Mouse (Mus musculus): ENCODE data around the gene Eng. TPM values are rescaled to one million over a fixed set of nuclear protein-coding genes. Genes with fewer than 3 reads are reported as not detected.

Gene Eng
- polyA plus RNA-seq, 1 experiment from 2014 or later: 20.6 TPM

DNA sequence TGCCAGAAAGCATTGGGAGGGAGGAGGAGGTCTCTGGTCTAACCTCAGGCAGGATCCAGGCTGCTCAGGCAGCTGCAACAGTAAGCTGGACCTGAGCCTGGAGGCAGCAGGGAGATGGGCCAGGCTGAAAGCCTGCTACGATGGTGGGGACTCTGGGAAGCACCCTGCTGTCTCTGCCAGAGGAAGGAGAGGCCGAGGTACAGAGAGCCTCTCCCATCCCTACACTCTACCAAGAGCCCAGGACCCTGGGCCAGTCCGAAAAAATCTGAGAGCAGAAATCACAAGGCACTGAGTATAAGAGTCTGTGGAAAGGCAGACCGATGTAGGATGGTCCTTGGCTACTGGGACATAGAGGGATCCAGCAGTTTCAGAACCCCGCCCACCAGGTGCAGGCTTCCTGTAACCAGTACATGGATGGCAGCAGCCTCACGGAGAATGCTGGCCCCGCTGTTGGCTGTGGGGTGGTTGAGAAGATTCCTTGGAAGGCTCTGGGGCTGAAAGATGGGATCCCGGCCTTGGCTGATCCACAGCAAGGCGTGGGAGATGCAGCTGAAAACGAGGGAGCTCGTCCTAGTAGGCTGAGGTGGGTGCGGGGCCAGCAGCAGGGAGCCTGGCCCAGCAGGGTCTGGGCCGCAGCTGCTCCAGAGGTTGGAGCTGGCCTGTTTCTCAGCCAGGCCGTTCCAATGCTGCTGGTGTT, 36.5 kb downstream of the Eng start:
- H3K27ac ChIP-seq: no peak overlapping the region
- H3K9ac ChIP-seq: no peak overlapping the region
- DNase-seq: no peak
- no peaks in the 10 kb centered on the region for H3K27me3 ChIP-seq
- H3K36me3 ChIP-seq: peaks cover 70% of the 10 kb centered on the region
- no peak overlapping the region for H3K4me3 ChIP-seq (replicated peaks)
- no peaks in the 10 kb centered on the region for H3K9me3 ChIP-seq (replicated peaks)
- ATAC-seq (ENCODE audit: low read depth): no peak
- peaks cover 3% of the 10 kb centered on the region; the same call in 1 of the 2 replicates for H3K4me1 ChIP-seq (replicated peaks)
- WGBS (ENCODE audit: insufficient replicate concordance): 76% methylated on average over 14 of the region's 14 CpGs
- no peak overlapping the region for H3K4me2 ChIP-seq

GRCm38 (mm10) chr2:32683701-32684100, 37.3 kb downstream of the Eng start:
- peaks cover 77% of the 10 kb centered on the region for H3K36me3 ChIP-seq
- no peak overlapping the region for H3K9ac ChIP-seq
- DNase-seq (no peak), ATAC-seq (ENCODE audit: low read depth) (no peak)
- no peaks in the 10 kb centered on the region for H3K27me3 ChIP-seq
- H3K4me3 ChIP-seq (replicated peaks): no peak overlapping the region
- no peaks in the 10 kb centered on the region for H3K9me3 ChIP-seq (replicated peaks)
- H3K27ac ChIP-seq: no peak overlapping the region
- 88% methylated on average over 10 of the region's 10 CpGs for WGBS (ENCODE audit: insufficient replicate concordance)
- H3K4me2 ChIP-seq: no peak overlapping the region
- peaks cover 3% of the 10 kb centered on the region; the same call in 1 of the 2 replicates for H3K4me1 ChIP-seq (replicated peaks)

- Histone ChIP-seq H3K4me2 (no peak overlapping the region), H3K36me3 (peaks cover 73% of the 10 kb centered on the region), H3K4me3 (replicated peaks) (no peak overlapping the region), H3K9me3 (replicated peaks) (no peaks in the 10 kb centered on the region), H3K27me3 (no peaks in the 10 kb centered on the region), H3K4me1 (replicated peaks) (peaks cover 10% of the 10 kb centered on the region), H3K9ac (no peak overlapping the region), H3K27ac (no peak overlapping the region)
- ATAC-seq (ENCODE audit: low read depth) (no peak), DNase-seq (no peak)
- WGBS (ENCODE audit: insufficient replicate concordance): 80% methylated on average over 15 of the region's 15 CpGs
Measured at GRCm38 (mm10) chr2:32684681-32685428, 38.5 kb downstream of the Eng start.

DNA sequence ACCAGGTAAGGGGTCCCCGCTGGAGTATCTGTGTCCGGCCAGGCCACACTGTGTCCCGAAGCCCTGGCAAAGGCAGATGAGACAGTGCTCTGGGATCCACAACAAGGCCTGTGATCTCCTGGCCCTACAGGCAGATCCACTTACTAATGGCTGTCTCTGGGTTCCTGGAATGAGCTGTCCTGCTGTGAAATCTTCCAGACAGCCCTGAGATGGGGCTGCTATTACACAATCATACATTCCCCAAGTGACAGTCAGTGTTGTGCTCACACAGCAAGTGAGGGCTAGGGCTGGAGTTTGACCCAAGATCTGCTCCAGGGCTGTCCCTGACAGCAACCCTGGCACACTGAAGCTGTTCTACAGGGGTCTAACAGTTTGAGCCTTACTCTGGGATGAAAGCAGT, 39.4 kb downstream of the Eng start:
- Histone ChIP-seq H3K4me3 (replicated peaks) (no peak overlapping the region), H3K36me3 (peaks cover 73% of the 10 kb centered on the region), H3K4me2 (no peak overlapping the region), H3K27me3 (no peaks in the 10 kb centered on the region), H3K9ac (no peak overlapping the region), H3K9me3 (replicated peaks) (no peaks in the 10 kb centered on the region), H3K27ac (no peak overlapping the region), H3K4me1 (replicated peaks) (peaks cover 17% of the 10 kb centered on the region)
- DNase-seq (no peak), ATAC-seq (ENCODE audit: low read depth) (no peak)
- 89% methylated on average over 3 of the region's 3 CpGs for WGBS (ENCODE audit: insufficient replicate concordance)

- no peak overlapping the region for H3K27ac ChIP-seq
- 79% methylated on average over 6 of the region's 6 CpGs for WGBS (ENCODE audit: insufficient replicate concordance)
Measured at GRCm38 (mm10) chr2:32686640-32687039, 40.2 kb downstream of the Eng start.

DNA sequence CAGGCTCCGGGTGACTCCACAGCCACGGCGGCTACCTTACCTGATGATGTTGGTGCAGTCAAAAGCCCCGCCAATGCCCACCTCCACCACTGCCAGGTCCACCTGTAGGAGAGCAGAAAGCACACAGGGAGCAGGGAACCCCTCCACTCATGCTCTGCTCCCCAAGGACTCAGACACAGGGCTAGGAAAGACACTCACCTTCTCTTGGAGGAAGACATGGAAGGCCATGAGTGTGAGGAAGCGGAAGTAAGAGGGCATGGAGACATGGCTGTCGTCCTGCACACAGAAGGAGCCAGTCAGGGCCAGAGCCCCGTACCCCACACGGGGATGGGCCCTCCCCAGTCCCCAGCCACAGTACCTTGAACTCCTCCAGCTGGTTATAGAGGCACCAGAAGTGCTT, 41.2 kb downstream of the Eng start:
- H3K4me1 ChIP-seq (replicated peaks): peaks cover 32% of the 10 kb centered on the region
- H3K27me3 ChIP-seq: no peaks in the 10 kb centered on the region
- ATAC-seq (ENCODE audit: low read depth) (no peak), DNase-seq (no peak)
- WGBS (ENCODE audit: insufficient replicate concordance): 86% methylated on average over 8 of the region's 8 CpGs
- no peaks in the 10 kb centered on the region for H3K9me3 ChIP-seq (replicated peaks)
- no peak overlapping the region for H3K4me2 ChIP-seq
- no peak overlapping the region for H3K27ac ChIP-seq
- H3K4me3 ChIP-seq (replicated peaks): no peak overlapping the region
- H3K9ac ChIP-seq: no peak overlapping the region
- peaks cover 64% of the 10 kb centered on the region for H3K36me3 ChIP-seq

More at GRCm38 (mm10) chr2:32686640-32687039, 40.2 kb downstream of the Eng start:
- no peak overlapping the region for H3K4me2 ChIP-seq
- no peak overlapping the region for H3K9ac ChIP-seq
- DNase-seq (no peak), ATAC-seq (ENCODE audit: low read depth) (no peak)
- H3K4me3 ChIP-seq (replicated peaks): no peak overlapping the region
- H3K27me3 ChIP-seq: no peaks in the 10 kb centered on the region
- H3K9me3 ChIP-seq (replicated peaks): no peaks in the 10 kb centered on the region
- peaks cover 68% of the 10 kb centered on the region for H3K36me3 ChIP-seq
- peaks cover 22% of the 10 kb centered on the region for H3K4me1 ChIP-seq (replicated peaks)

DNA sequence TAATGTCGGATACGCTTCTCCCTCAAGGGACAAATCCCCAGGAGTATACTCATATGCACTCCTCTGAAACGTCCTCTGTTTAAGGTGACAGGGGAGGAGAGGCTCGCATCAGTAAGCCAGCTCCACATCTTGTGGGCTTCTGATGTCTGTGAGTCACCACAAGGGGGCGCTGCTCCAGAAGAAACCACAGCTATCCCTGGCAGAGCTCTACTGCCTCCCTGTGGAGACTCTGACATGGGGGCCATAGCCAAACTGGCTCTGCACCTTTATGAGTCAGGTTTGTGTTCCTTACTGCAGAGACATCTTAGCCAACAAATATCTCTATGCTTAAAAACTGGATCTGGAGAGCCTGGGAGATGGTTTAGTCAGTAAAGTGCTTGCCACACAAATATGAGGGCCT, 43.0 kb downstream of the Eng start:
- Histone ChIP-seq H3K4me2 (no peak overlapping the region), H3K36me3 (peaks cover 46% of the 10 kb centered on the region), H3K4me3 (replicated peaks) (no peak overlapping the region), H3K27me3 (no peaks in the 10 kb centered on the region), H3K9me3 (replicated peaks) (no peaks in the 10 kb centered on the region), H3K27ac (no peak overlapping the region), H3K9ac (no peak overlapping the region), H3K4me1 (replicated peaks) (peaks cover 48% of the 10 kb centered on the region)
- 26% methylated on average over 5 of the region's 5 CpGs for WGBS (ENCODE audit: insufficient replicate concordance)
- ATAC-seq (ENCODE audit: low read depth) (no peak), DNase-seq (peak; percentile 75)

GRCm38 (mm10) chr2:32691041-32691440, 44.6 kb downstream of the Eng start:
- peaks cover 29% of the 10 kb centered on the region for H3K36me3 ChIP-seq
- ATAC-seq (ENCODE audit: low read depth) (no peak), DNase-seq (no peak)
- WGBS (ENCODE audit: insufficient replicate concordance): 68% methylated on average over 11 of the region's 11 CpGs
- H3K9ac ChIP-seq: no peak overlapping the region
- peak overlapping the region; percentile 26 for H3K27ac ChIP-seq
- peak overlapping the region; percentile 98; the same call in 1 of the 2 replicates for H3K4me2 ChIP-seq
- H3K27me3 ChIP-seq: no peaks in the 10 kb centered on the region
- peak overlapping the region; percentile 10; the same call in 1 of the 2 replicates for H3K4me3 ChIP-seq (replicated peaks)
- no peaks in the 10 kb centered on the region for H3K9me3 ChIP-seq (replicated peaks)
- H3K4me1 ChIP-seq (replicated peaks): peaks cover 52% of the 10 kb centered on the region

GRCm38 (mm10) chr2:32692496-32692895, 46.1 kb downstream of the Eng start:
- Histone ChIP-seq H3K9me3 (replicated peaks) (no peaks in the 10 kb centered on the region), H3K4me3 (replicated peaks) (peak overlapping the region; percentile 82), H3K9ac (peak overlapping the region; percentile 90), H3K27ac (0 out of 2 replicates have a peak overlapping the region, but pooled peaks have one; percentile 15), H3K4me1 (replicated peaks) (peaks cover 52% of the 10 kb centered on the region), H3K27me3 (no peaks in the 10 kb centered on the region), H3K4me2 (peak overlapping the region; percentile 98), H3K36me3 (peaks cover 15% of the 10 kb centered on the region)
- 85% methylated on average over 14 of the region's 14 CpGs for WGBS (ENCODE audit: insufficient replicate concordance)
- no peak for ATAC-seq (ENCODE audit: low read depth)
- no peak for DNase-seq

DNA sequence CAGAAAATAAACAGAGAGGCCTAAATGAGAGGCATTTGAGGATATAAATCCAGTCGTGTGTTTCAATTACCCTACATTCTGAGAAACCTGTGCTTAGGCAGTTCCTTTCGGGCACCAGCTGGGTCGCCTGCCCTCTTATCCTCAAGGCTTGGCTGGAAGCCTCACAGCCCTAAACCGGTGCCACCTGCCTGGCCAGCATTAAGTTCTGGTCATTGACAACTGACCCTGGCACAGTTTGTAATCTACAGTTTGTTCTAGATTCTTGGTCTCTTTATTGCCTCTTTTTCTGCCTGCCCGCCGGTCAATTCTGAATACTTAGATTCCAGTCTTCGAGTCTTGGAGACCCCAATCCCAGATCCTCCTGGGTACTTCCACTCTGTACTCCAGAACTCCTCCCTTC, 46.9 kb downstream of the Eng start:
- WGBS (ENCODE audit: insufficient replicate concordance): 12% methylated on average over 7 of the region's 7 CpGs
- H3K4me1 ChIP-seq (replicated peaks): peaks cover 52% of the 10 kb centered on the region
- ATAC-seq (ENCODE audit: low read depth): no peak
- DNase-seq: no peak
- peak overlapping the region; percentile 80 for H3K27ac ChIP-seq
- no peaks in the 10 kb centered on the region for H3K9me3 ChIP-seq (replicated peaks)
- H3K36me3 ChIP-seq: peaks cover 7% of the 10 kb centered on the region; the same call in 1 of the 2 replicates
- H3K4me2 ChIP-seq: peak overlapping the region; percentile 98
- H3K9ac ChIP-seq: peak overlapping the region; percentile 90
- H3K4me3 ChIP-seq (replicated peaks): peak overlapping the region; percentile 82
- no peaks in the 10 kb centered on the region for H3K27me3 ChIP-seq

DNA sequence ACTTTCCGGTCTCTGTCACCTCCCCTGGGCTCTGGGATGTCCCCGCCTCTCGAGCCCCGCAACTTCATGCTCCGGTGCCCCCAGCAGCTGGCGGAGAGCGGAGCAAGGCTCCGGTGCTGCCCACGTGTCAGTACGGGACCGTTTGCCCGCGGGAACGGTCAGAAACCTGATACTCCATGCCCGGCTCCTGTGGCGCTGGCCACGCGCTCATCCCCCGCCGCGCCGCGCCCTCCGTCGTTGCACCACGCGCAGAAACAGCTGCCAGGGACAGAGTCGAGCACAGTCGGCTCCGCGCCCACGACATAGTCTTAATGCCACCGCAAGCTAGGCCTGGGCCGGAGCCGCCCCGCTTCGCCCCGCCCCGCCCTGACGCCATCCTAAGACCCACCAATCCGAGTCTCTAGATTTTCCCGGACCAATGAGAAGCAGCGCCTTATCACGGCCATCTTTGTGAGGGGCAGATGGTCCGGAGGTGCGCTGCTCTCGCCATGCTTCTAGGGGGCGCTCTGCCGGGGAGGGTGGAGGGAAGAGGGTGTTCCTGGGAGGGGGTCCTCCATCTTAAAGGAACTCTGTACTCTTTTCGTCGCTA, 47.5 kb downstream of the Eng start:
- Histone ChIP-seq H3K4me2 (peak overlapping the region; percentile 98), H3K4me3 (replicated peaks) (peak overlapping the region; percentile 82), H3K27me3 (no peaks in the 10 kb centered on the region), H3K9ac (peak overlapping the region; percentile 90), H3K36me3 (0 out of 2 replicates have a peak, but pooled peaks cover 2% of the 10 kb centered on the region), H3K9me3 (replicated peaks) (no peaks in the 10 kb centered on the region), H3K4me1 (replicated peaks) (peaks cover 51% of the 10 kb centered on the region), H3K27ac (peak overlapping the region; percentile 80)
- under 1% methylated on average over 51 of the region's 51 CpGs for WGBS (ENCODE audit: insufficient replicate concordance)
- peak; percentile 96 for ATAC-seq (ENCODE audit: low read depth)
- peak; percentile 87 for DNase-seq

Data from liver, embryonic 13.5 days (tissue).